Mouse (Mus musculus): ENCODE data around the gene Zfp383. TPM values are rescaled to one million over a fixed set of nuclear protein-coding genes. Genes with fewer than 3 reads are reported as not detected.

The Zfp383 gene
- total and polyA plus RNA-seq, 2 experiments from 2014 or later, result 3.9 to 11.5 TPM

DNA sequence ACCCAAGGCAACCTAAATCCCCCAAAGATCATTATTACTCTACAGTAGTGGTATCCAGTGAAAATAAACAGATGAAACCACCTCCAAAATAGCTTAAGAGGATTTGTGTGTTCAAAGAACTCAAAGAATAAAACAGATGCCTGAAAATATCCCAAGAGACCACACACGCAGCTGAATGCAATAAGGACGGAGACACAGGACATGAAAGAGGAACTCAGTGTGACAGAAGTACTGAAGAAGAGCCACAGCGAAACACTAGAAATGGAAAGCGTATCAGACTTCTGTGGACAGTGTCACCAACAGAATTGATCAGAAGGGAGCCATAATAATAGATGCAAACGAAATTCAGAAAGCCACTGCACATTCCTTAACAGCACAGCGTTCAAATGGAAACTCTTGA is 30.8 kb downstream of the Zfp383 start:
- H3K9me3 ChIP-seq (ENCODE audit: low read length), result no peaks in the 10 kb centered on the region
- no peaks in the 10 kb centered on the region for H3K4me1 ChIP-seq (ENCODE audit: insufficient read depth)
- no peak for DNase-seq
- no peak overlapping the region for H3K4me2 ChIP-seq (ENCODE audit: low read depth)
- no peak for TF ChIP-seq CTCF (IDR thresholded peaks at IDR 0.05; ENCODE audit: low read depth)
- peaks cover 66% of the 10 kb centered on the region for H3K36me3 ChIP-seq (ENCODE audit: insufficient read depth)
- no peak for ATAC-seq
- H3K27me3 ChIP-seq (ENCODE audit: insufficient read depth, low read length), result no peaks in the 10 kb centered on the region
- H3K4me3 ChIP-seq (ENCODE audit: low read depth, low read length), result no peak overlapping the region
- no peak overlapping the region for H3K9ac ChIP-seq
- WGBS, result 86% methylated on average over 6 of the region's 6 CpGs
- no peak overlapping the region for H3K27ac ChIP-seq (ENCODE audit: low read depth, low read length)

DNA sequence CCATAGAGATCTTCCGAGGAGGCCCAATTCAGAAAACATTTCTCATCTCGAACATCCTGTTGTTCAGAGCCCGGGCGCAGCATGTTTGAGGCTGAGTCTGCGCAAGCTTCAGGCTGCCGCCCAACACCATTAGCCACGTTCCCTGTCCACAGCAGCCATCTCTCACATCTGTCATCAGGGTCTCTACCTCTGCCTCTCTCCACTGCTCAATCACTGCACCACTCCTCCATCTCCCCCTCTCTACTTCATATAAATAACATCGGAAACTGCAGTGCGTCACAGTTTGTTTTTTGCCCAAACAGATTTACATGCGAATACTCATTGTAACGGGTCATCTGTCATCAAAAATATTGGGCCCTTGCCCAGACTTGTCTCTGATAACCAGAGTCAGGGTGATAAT is 33.0 kb downstream of the Zfp383 start:
- Histone ChIP-seq H3K9ac (no peak overlapping the region), H3K4me2 (ENCODE audit: low read depth) (no peak overlapping the region), H3K9me3 (ENCODE audit: low read length) (no peaks in the 10 kb centered on the region), H3K36me3 (ENCODE audit: insufficient read depth) (peaks cover 50% of the 10 kb centered on the region), H3K4me1 (ENCODE audit: insufficient read depth) (no peaks in the 10 kb centered on the region), H3K4me3 (ENCODE audit: low read depth, low read length) (no peak overlapping the region), H3K27me3 (ENCODE audit: insufficient read depth, low read length) (no peaks in the 10 kb centered on the region), H3K27ac (ENCODE audit: low read depth, low read length) (no peak overlapping the region)
- DNase-seq (peak; percentile 2), ATAC-seq (no peak; the same call in 1 of the 2 replicates)
- 77% methylated on average over 11 of the region's 11 CpGs for WGBS
- TF ChIP-seq CTCF (IDR thresholded peaks at IDR 0.05; ENCODE audit: low read depth), result no peak

DNA sequence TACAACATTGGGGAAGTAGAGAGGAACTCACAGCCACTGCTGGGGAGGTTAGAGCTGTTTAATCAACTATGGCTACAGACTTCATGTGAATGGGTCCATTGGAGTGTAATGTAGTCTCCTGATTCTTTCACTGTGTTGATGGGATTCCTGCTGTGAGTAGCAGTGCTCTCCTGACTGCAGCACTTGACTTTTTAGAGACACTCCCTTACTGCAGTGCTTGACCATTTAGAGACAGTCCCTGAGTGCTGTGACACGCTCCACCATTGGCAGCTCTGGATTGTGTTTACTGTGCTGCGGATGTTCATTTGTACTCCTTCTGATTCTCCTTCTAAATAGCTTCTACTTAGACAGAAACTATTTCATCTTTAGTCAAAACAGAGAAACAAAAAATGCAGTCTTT is 34.7 kb downstream of the Zfp383 start:
- Histone ChIP-seq H3K36me3 (ENCODE audit: insufficient read depth) (peaks cover 38% of the 10 kb centered on the region), H3K9me3 (ENCODE audit: low read length) (no peaks in the 10 kb centered on the region), H3K27ac (ENCODE audit: low read depth, low read length) (no peak overlapping the region), H3K4me1 (ENCODE audit: insufficient read depth) (no peaks in the 10 kb centered on the region), H3K4me3 (ENCODE audit: low read depth, low read length) (no peak overlapping the region), H3K4me2 (ENCODE audit: low read depth) (no peak overlapping the region), H3K27me3 (ENCODE audit: insufficient read depth, low read length) (no peaks in the 10 kb centered on the region), H3K9ac (no peak overlapping the region)
- no peak for TF ChIP-seq CTCF (IDR thresholded peaks at IDR 0.05; ENCODE audit: low read depth)
- DNase-seq (no peak), ATAC-seq (no peak)
- 21% methylated on average over 2 of the region's 2 CpGs for WGBS

DNA sequence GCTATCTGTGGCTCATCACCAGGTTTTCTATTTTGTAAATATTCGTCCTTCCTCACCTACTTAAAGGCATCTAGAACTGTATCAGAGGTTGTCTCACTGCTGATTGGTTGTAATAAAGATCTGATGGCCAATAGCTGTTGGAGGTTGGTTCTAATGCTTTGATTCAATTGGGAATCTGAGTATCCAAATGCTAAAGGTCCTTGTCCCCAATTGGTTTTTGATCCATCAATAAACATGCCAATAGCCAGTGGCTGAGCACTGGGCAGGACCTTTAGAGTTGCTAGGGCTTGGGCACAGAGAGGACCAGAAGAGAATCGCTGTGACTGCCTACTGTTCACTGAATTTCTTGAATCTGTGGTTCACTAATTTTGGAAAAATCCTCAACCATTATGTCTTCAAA is 35.7 kb downstream of the Zfp383 start:
- DNase-seq (no peak), ATAC-seq (no peak)
- Histone ChIP-seq H3K27me3 (ENCODE audit: insufficient read depth, low read length) (no peaks in the 10 kb centered on the region), H3K36me3 (ENCODE audit: insufficient read depth) (peaks cover 34% of the 10 kb centered on the region), H3K4me3 (ENCODE audit: low read depth, low read length) (no peak overlapping the region), H3K9ac (no peak overlapping the region), H3K4me2 (ENCODE audit: low read depth) (no peak overlapping the region), H3K27ac (ENCODE audit: low read depth, low read length) (no peak overlapping the region), H3K4me1 (ENCODE audit: insufficient read depth) (no peaks in the 10 kb centered on the region), H3K9me3 (ENCODE audit: low read length) (no peaks in the 10 kb centered on the region)
- 73% methylated on average over 2 of the region's 2 CpGs for WGBS
- TF ChIP-seq CTCF (IDR thresholded peaks at IDR 0.05; ENCODE audit: low read depth), result no peak

GRCm38 (mm10) chr7:29944201-29944600 is 36.2 kb downstream of the Zfp383 start:
- 0 out of 2 replicates have a peak overlapping the region, but pooled peaks have one; percentile 15 for H3K27ac ChIP-seq (ENCODE audit: low read depth, low read length)
- WGBS, result 47% methylated on average over 2 of the region's 2 CpGs
- ATAC-seq (peak; percentile 77), DNase-seq (peak; percentile 36)
- no peaks in the 10 kb centered on the region for H3K9me3 ChIP-seq (ENCODE audit: low read length)
- peaks cover 34% of the 10 kb centered on the region for H3K36me3 ChIP-seq (ENCODE audit: insufficient read depth)
- H3K27me3 ChIP-seq (ENCODE audit: insufficient read depth, low read length), result no peaks in the 10 kb centered on the region
- TF ChIP-seq CTCF (IDR thresholded peaks at IDR 0.05; ENCODE audit: low read depth), result no peak
- H3K4me2 ChIP-seq (ENCODE audit: low read depth), result no peak overlapping the region
- H3K4me3 ChIP-seq (ENCODE audit: low read depth, low read length), result no peak overlapping the region
- no peaks in the 10 kb centered on the region for H3K4me1 ChIP-seq (ENCODE audit: insufficient read depth)
- no peak overlapping the region for H3K9ac ChIP-seq

DNA sequence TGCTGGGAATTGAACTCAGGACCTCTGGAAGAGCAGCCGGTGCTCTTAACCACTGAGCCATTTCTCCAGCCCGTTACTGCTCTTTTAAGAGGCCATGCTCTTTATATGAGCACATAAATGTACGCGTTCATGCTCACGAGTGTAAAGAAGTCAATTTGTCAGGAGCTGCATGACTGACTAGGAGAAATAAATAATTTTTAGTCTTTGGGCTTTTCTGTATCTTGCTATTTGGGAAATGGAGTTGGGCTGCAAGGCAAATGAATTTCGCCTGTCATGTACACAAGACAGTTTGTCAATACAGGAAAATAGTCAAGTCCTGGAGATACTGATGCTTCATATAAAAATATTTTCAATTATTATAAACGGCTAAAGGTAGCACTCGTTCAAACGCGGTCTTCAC is 45.1 kb downstream of the Zfp383 start:
- peak overlapping the region; percentile 94 for H3K27ac ChIP-seq (ENCODE audit: low read depth, low read length)
- no peaks in the 10 kb centered on the region; the same call in 1 of the 2 replicates for H3K36me3 ChIP-seq (ENCODE audit: insufficient read depth)
- ATAC-seq, result peak; percentile 12; the same call in 1 of the 2 replicates
- peak overlapping the region; percentile 64 for H3K4me3 ChIP-seq (ENCODE audit: low read depth, low read length)
- no peaks in the 10 kb centered on the region for H3K27me3 ChIP-seq (ENCODE audit: insufficient read depth, low read length)
- no peak for TF ChIP-seq CTCF (IDR thresholded peaks at IDR 0.05; ENCODE audit: low read depth)
- H3K4me2 ChIP-seq (ENCODE audit: low read depth), result peak overlapping the region; percentile 57
- 33% methylated on average over 10 of the region's 10 CpGs for WGBS
- DNase-seq, result peak; percentile 50
- H3K9ac ChIP-seq, result peak overlapping the region; percentile 89
- peaks cover 6% of the 10 kb centered on the region for H3K4me1 ChIP-seq (ENCODE audit: insufficient read depth)
- no peaks in the 10 kb centered on the region for H3K9me3 ChIP-seq (ENCODE audit: low read length)

GRCm38 (mm10) chr7:29953513-29954401 is 45.7 kb downstream of the Zfp383 start, which contains the start of gene Zfp74:
Zfp74 (minus strand) TSS chr7:29954089.
- ATAC-seq, result peak; percentile 87
- Histone ChIP-seq H3K4me2 (ENCODE audit: low read depth) (peak within 1 kb of the TSS; percentile 57), H3K9ac (peak within 1 kb of the TSS; percentile 89), H3K4me1 (ENCODE audit: insufficient read depth) (peaks cover 6% of the 10 kb centered on the region), H3K4me3 (ENCODE audit: low read depth, low read length) (peak within 1 kb of the TSS; percentile 64), H3K9me3 (ENCODE audit: low read length) (no peaks in the 10 kb centered on the region), H3K27ac (ENCODE audit: low read depth, low read length) (peak within 1 kb of the TSS; percentile 94), H3K36me3 (ENCODE audit: insufficient read depth) (no peaks in the 10 kb centered on the region; the same call in 1 of the 2 replicates), H3K27me3 (ENCODE audit: insufficient read depth, low read length) (no peaks in the 10 kb centered on the region)
- DNase-seq, result peak; percentile 85
- 3% methylated on average over 52 of the region's 52 CpGs for WGBS
- peak; percentile 36 for TF ChIP-seq CTCF (IDR thresholded peaks at IDR 0.05; ENCODE audit: low read depth)
